Mouse (Mus musculus) midbrain, embryonic 15.5 days (tissue): ENCODE results near the gene Fgd3. TPM values are rescaled to one million over a fixed set of nuclear protein-coding genes. Genes with fewer than 3 reads are reported as not detected.

Experiments
- ATAC-seq: fragments of 200-750 bp; cut with Nextera tagmentation; replicated peaks from 2 replicates; pipeline ENCODE4 v1.8.0; 2017; ENCODE audit warnings: moderate TSS enrichment
- H3K27ac ChIP-seq: fragments of 300-500 bp; sonication (generic); 2 replicates; pipeline ENCODE4 v1.5.1; 2015; ENCODE audit warnings: mild to moderate bottlenecking, inconsistent platforms
- H3K27me3 ChIP-seq: fragments of 300-500 bp; sonication (generic); replicated peaks from 2 replicates; pipeline ENCODE4 v1.6.1; 2015; ENCODE audit warnings: inconsistent platforms
- H3K36me3 ChIP-seq: fragments of 300-500 bp; sonication (generic); replicated peaks from 2 replicates; pipeline ENCODE4 v1.6.1; 2015; ENCODE audit warnings: inconsistent platforms
- H3K4me1 ChIP-seq: fragments of 300-500 bp; sonication (generic); 2 replicates; pipeline ENCODE4 v1.6.1; 2015; ENCODE audit warnings: inconsistent platforms
- H3K4me2 ChIP-seq: fragments of 300-500 bp; sonication (generic); 2 replicates; pipeline ENCODE4 v1.6.1; 2015; ENCODE audit warnings: inconsistent platforms, mild to moderate bottlenecking, moderate library complexity
- H3K4me3 ChIP-seq: fragments of 300-500 bp; sonication (generic); 2 replicates; pipeline ENCODE4 v1.5.1; 2015; ENCODE audit warnings: mild to moderate bottlenecking, inconsistent platforms
- H3K9ac ChIP-seq: fragments of 300-500 bp; sonication (generic); 2 replicates; pipeline ENCODE4 v1.6.1; 2015; ENCODE audit warnings: mild to moderate bottlenecking, inconsistent platforms
- H3K9me3 ChIP-seq: fragments of 300-500 bp; sonication (generic); 2 replicates; pipeline ENCODE4 v1.6.1; 2016; ENCODE audit warnings: inconsistent platforms
- WGBS: fragments of 180-500 bp; shearing (Covaris S2); methylation state at CpG from one replicate; pipeline ENCODE4 v1.1.7; 2015; ENCODE audit warnings: mixed read lengths; 5-methylcytosine and 5-hydroxymethylcytosine counted together
- polyA plus RNA-seq: library from polyadenylated mRNA; unstranded; fragments of >200 nt; fragmentation: Nextera tagmentation; extraction: Ambion mirVana; gene quantifications from 2 replicates; pipeline ENCODE4 v1.2.1, GENCODE M21; 2015

Gene Fgd3
- polyA plus RNA-seq, 1 experiment from 2014 or later: 3.1 TPM

DNA sequence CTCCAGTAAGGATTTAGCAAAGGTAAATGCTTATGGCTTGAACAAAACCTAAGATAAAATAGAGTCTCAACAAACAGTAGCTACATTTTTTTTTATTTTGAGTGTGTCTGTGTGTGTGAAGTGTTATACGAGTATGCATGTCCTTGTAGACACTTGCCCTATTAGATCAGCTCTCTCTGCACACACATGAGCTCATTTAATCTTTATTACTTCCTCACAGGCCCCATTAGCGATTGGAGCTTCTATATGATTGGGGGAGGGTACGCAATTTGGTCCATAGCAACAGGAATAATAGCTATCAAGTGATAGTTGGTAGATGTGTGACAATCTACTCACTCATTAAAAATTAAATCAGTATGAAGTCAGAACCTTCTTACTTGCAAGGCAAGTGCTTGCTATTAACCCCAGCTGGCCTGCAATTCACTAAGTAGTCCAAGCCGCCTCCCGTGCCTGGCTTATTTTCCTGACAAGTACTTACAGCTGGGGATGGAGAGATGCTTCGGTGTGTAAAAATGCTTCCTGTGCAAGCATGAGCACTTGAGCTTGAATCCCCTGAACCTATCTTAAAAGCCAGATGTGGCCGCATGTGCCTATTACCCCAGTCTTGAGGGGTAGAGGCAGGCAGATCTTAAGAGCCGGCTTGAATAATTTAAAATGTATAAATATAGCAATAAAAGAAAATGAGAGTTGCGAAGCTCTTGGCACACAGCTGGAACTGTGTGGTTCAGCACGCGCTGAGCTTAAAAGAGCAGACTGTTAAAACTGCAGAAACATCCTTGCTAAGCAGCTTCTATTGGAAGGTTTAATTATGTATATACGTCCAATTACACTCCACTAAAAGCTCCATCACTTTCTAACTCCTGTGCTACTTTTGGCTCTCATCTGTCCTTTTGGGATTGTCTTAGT, 15.2 kb upstream of the Fgd3 start:
- H3K36me3 ChIP-seq: no peaks in the 10 kb centered on the region
- ATAC-seq: no peak
- H3K27me3 ChIP-seq: no peaks in the 10 kb centered on the region
- H3K4me1 ChIP-seq: peaks cover 7% of the 10 kb centered on the region; the same call in 1 of the 2 replicates
- H3K9me3 ChIP-seq: no peaks in the 10 kb centered on the region
- H3K4me3 ChIP-seq: no peak overlapping the region
- H3K4me2 ChIP-seq: no peak overlapping the region
- H3K27ac ChIP-seq: no peak overlapping the region
- H3K9ac ChIP-seq: no peak overlapping the region
- WGBS: 90% methylated on average over 12 of the region's 12 CpGs

DNA sequence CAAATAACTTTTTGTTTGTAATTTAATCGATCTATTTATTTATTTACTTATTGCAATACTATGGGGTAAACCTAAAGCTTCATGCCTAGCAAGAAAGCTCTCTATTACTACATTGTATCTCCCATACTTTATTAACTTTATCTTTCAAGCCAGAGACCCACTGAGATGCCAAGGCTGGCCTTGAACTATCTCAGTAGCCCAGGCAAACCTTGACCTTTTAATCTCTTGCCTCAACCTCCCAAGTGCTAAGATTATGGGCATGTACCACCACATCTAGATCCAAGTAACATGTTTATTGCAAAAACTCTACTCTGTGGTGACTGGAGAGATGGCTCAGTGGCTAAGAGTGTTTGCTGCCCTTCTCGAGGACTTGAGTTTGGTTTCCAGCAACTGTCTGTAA, 13.1 kb upstream of the Fgd3 start:
- H3K9me3 ChIP-seq: no peaks in the 10 kb centered on the region
- 75% methylated on average over 2 of the region's 2 CpGs for WGBS
- H3K4me3 ChIP-seq: no peak overlapping the region
- no peak overlapping the region for H3K27ac ChIP-seq
- H3K9ac ChIP-seq: no peak overlapping the region
- no peak for ATAC-seq
- H3K36me3 ChIP-seq: no peaks in the 10 kb centered on the region
- H3K4me1 ChIP-seq: no peaks in the 10 kb centered on the region
- H3K27me3 ChIP-seq: no peaks in the 10 kb centered on the region
- H3K4me2 ChIP-seq: no peak overlapping the region

DNA sequence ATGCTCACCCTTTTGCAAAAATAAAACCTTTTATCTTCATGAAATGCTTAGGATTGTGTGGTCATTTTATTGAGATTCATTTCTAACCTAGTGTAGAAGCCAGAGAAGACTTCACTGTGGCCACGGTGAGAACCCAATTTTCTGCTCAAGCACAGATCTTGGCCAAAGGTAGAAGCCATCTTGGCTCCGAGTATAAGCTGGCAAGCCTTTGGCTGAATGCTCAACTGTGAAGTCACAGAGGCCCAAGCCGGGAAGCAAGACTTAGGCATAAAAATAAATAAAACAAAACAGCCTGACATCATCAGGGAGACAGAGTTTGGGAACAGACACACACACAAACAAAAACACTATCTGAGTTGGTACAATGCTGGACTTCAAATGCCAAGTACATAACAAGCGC, 8.0 kb upstream of the Fgd3 start:
- Histone ChIP-seq H3K9me3 (no peaks in the 10 kb centered on the region), H3K27ac (no peak overlapping the region), H3K36me3 (no peaks in the 10 kb centered on the region), H3K4me3 (no peak overlapping the region), H3K4me2 (no peak overlapping the region), H3K27me3 (0 out of 2 replicates have a peak, but pooled peaks cover 5% of the 10 kb centered on the region), H3K9ac (no peak overlapping the region), H3K4me1 (no peaks in the 10 kb centered on the region)
- 85% methylated on average over 4 of the region's 4 CpGs for whole genome bisulfite sequencing
- ATAC-seq: no peak

DNA sequence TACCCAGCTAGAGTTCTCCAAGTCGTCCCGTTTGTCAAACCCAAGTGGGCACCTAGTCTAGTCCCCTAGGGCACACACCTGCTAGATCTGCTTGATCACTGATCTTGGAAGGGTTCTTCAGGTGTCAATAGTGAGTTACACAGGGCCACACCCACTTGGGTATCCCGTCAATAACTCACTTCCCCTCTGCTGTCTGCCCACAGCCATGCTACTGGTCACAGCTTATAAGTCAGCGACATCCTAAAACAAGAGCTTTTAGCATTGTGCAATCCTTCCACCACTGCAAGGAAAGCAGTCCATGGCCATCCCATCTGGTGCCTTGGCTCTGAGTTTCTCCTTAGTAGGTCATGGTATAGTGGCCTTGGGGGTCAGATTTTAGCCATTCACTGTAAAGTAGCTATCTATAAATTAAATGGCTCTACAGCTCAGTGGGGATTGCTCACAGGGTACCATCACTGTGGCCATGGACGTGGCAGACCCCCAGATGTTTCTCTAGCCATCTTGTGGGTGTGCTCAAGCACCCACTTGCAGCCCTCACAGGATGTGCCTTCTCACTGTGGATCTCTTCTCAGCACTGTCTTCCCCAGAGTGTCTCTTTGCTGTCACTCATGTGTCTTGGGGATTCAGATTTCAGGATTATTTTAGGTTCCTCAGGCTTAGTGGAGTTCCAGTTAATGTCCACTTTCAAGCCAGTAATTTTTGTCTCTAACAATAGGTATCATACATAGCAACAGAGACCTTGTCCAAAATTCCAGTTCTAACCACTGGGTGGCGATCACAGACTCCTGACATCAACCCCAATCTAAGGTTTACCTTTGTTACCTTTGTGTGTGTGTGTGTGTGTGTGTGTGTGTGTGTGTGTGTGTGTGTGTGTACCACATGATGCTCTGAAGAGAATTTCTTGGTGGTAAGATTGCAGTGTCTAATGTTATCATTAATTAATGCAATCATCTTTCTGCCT, 6.4 kb upstream of the Fgd3 start:
- Histone ChIP-seq H3K27ac (no peak overlapping the region), H3K27me3 (0 out of 2 replicates have a peak, but pooled peaks cover 8% of the 10 kb centered on the region), H3K4me1 (no peaks in the 10 kb centered on the region), H3K36me3 (no peaks in the 10 kb centered on the region), H3K9me3 (no peaks in the 10 kb centered on the region), H3K4me2 (no peak overlapping the region), H3K9ac (no peak overlapping the region), H3K4me3 (no peak overlapping the region)
- 65% methylated on average over 6 of the region's 6 CpGs for WGBS
- ATAC-seq: peak; percentile 78

DNA sequence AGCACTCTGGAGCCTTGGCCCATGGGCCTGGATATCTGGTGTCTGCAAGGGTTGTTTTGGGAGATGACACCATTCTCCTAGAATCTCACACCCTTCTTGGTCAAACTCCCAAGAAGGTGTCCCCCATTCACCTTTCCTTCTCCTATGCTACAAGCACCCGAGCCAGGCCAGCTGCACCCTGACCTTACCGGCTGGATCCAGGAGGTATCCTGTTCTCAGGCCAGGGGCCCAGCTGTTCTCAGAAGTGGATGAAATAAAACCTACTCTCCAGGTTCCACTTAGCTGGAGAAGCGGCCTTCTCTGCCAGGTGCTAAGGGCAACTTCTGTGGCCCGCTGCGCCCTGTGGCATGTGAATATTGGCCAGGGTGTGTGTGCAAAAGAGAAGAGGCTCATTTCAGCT, 4.8 kb upstream of the Fgd3 start:
- 91% methylated on average over 5 of the region's 5 CpGs for WGBS
- no peak for ATAC-seq

DNA sequence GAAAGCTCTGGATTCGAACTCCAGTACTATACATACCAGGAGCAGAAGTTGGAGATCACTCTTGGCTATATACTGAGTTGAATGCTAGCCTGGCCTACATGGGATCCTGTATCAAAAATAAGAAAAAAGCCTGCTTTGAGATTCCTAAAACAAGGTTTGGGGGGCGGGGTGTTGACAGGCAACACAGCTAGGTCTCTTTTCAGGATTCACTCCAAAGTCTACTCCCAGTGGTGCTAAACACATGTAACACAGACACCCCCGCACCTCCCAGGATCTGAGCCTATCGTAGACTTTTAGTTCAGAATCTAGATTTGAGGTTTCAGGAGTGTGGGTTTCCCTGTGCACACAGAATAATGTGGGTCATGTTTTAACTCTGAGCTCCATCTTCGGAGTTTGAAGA, 2.6 kb upstream of the Fgd3 start:
- Histone ChIP-seq H3K4me1 (peaks cover 23% of the 10 kb centered on the region), H3K27ac (no peak overlapping the region), H3K27me3 (0 out of 2 replicates have a peak, but pooled peaks cover 8% of the 10 kb centered on the region), H3K4me2 (no peak overlapping the region), H3K4me3 (no peak overlapping the region), H3K9me3 (no peaks in the 10 kb centered on the region), H3K36me3 (no peaks in the 10 kb centered on the region), H3K9ac (no peak overlapping the region)
- WGBS: 92% methylated on average over 5 of the region's 5 CpGs
- ATAC-seq: no peak

More for the DNA sequence above, 4.8 kb upstream of the Fgd3 start:
- Histone ChIP-seq H3K36me3 (no peaks in the 10 kb centered on the region), H3K4me1 (peaks cover 10% of the 10 kb centered on the region), H3K9ac (no peak overlapping the region), H3K4me2 (no peak overlapping the region), H3K27me3 (0 out of 2 replicates have a peak, but pooled peaks cover 8% of the 10 kb centered on the region), H3K4me3 (no peak overlapping the region), H3K27ac (no peak overlapping the region), H3K9me3 (no peaks in the 10 kb centered on the region)

- 76% methylated on average over 5 of the region's 5 CpGs for WGBS
- H3K27me3 ChIP-seq: 0 out of 2 replicates have a peak, but pooled peaks cover 8% of the 10 kb centered on the region
- H3K4me2 ChIP-seq: no peak overlapping the region
- ATAC-seq: no peak
- no peaks in the 10 kb centered on the region for H3K36me3 ChIP-seq
- H3K4me1 ChIP-seq: peaks cover 27% of the 10 kb centered on the region
- no peak overlapping the region for H3K27ac ChIP-seq
- H3K4me3 ChIP-seq: no peak overlapping the region
- no peaks in the 10 kb centered on the region for H3K9me3 ChIP-seq
- H3K9ac ChIP-seq: no peak overlapping the region
These were observed 2.1 kb upstream of the Fgd3 start for GRCm38 (mm10) chr13:49322169-49322568.

- no peaks in the 10 kb centered on the region for H3K36me3 ChIP-seq
- ATAC-seq: no peak
- H3K27ac ChIP-seq: no peak overlapping the region
- no peak overlapping the region for H3K9ac ChIP-seq
- peaks cover 33% of the 10 kb centered on the region for H3K4me1 ChIP-seq
- H3K9me3 ChIP-seq: no peaks in the 10 kb centered on the region
- WGBS: 62% methylated on average over 3 of the region's 3 CpGs
- 0 out of 2 replicates have a peak, but pooled peaks cover 8% of the 10 kb centered on the region for H3K27me3 ChIP-seq
- H3K4me2 ChIP-seq: no peak overlapping the region
- no peak overlapping the region for H3K4me3 ChIP-seq
These were observed 1.3 kb upstream of the Fgd3 start for GRCm38 (mm10) chr13:49321452-49321851.

- peak; percentile 63 for ATAC-seq
- 48% methylated on average over 1 of the region's 1 CpGs for whole genome bisulfite sequencing
- peak overlapping the region; percentile 31; the same call in 1 of the 2 replicates for H3K27ac ChIP-seq
These were observed 403 bp upstream of the Fgd3 start for GRCm38 (mm10) chr13:49320514-49320913.

GRCm38 (mm10) chr13:49317914-49318313, 2.2 kb downstream of the Fgd3 start:
- 90% methylated on average over 7 of the region's 7 CpGs for WGBS
- Histone ChIP-seq H3K4me1 (peaks cover 37% of the 10 kb centered on the region), H3K27me3 (0 out of 2 replicates have a peak, but pooled peaks cover 3% of the 10 kb centered on the region), H3K4me3 (no peak overlapping the region), H3K27ac (no peak overlapping the region), H3K36me3 (no peaks in the 10 kb centered on the region), H3K4me2 (peak overlapping the region; percentile 71), H3K9ac (no peak overlapping the region), H3K9me3 (no peaks in the 10 kb centered on the region)
- ATAC-seq: no peak

More at GRCm38 (mm10) chr13:49320514-49320913, 403 bp upstream of the Fgd3 start:
- H3K9ac ChIP-seq: peak overlapping the region; percentile 45
- 0 out of 2 replicates have a peak, but pooled peaks cover 8% of the 10 kb centered on the region for H3K27me3 ChIP-seq
- peaks cover 37% of the 10 kb centered on the region for H3K4me1 ChIP-seq
- peak overlapping the region; percentile 71 for H3K4me2 ChIP-seq
- no peaks in the 10 kb centered on the region for H3K36me3 ChIP-seq
- H3K4me3 ChIP-seq: peak overlapping the region; percentile 42
- no peaks in the 10 kb centered on the region for H3K9me3 ChIP-seq

DNA sequence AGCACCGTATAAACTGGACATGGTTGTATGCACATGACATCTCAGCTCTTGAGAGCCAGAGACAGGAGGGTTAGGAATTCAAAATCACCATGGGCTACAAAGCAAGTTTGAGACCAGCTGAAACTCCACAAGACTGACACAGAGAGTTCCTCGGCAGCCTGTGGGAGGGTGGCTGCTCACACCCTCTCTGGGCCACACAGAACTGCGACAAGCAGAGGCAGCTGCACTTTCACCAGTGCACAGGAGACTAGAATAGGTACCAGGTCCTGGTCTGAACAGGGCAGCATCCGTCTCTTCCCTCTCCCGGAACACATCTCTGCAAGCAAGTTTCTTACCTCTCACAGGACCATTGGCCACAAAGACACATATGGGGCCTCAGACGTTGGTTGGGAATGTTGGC, 2.6 kb downstream of the Fgd3 start:
- H3K4me2 ChIP-seq: 0 out of 2 replicates have a peak overlapping the region, but pooled peaks have one; percentile 71
- no peaks in the 10 kb centered on the region for H3K36me3 ChIP-seq
- H3K27me3 ChIP-seq: 0 out of 2 replicates have a peak, but pooled peaks cover 3% of the 10 kb centered on the region
- 70% methylated on average over 6 of the region's 6 CpGs for WGBS
- no peak overlapping the region for H3K9ac ChIP-seq
- H3K9me3 ChIP-seq: no peaks in the 10 kb centered on the region
- H3K4me1 ChIP-seq: peaks cover 37% of the 10 kb centered on the region
- no peak for ATAC-seq
- no peak overlapping the region for H3K27ac ChIP-seq
- H3K4me3 ChIP-seq: no peak overlapping the region
